Mouse (Mus musculus) intestine, embryonic 16.5 days (tissue): ENCODE measurements around the gene Rbm28. TPM values are rescaled to one million over a fixed set of nuclear protein-coding genes. Genes with fewer than 3 reads are reported as not detected.

ENCODE experiments used
- microRNA-seq: library from miRNA; unstranded; fragments of <30 nt; microRNA quantifications from one replicate; pipeline ENCODE4, GENCODE M21; 2016
- polyA plus RNA-seq: library from polyadenylated mRNA; unstranded; fragments of >200 nt; fragmentation: Nextera tagmentation; extraction: Ambion mirVana; gene quantifications from 2 replicates; pipeline ENCODE4 v1.2.1, GENCODE M21; 2015

Gene Rbm28
- polyA plus RNA-seq, 1 experiment from 2014 or later = 23.5 TPM

Small RNA genes lying within 50 kb of the gene (microRNA-seq; reads per million reads assigned to microRNA genes)
- gene Gm24303 = not detected

Other genes starting within 250 kb of the Rbm28 start
- not detected in 2 replicates for gene Lep, start 104.8 kb downstream of the Rbm28 start, polyA plus RNA-seq
- gene Prrt4, start 14.6 kb upstream of the Rbm28 start, polyA plus RNA-seq = 0.23 and 0.27 TPM in 2 replicates
- 39.7 and 40.1 TPM in 2 replicates for gene Impdh1, start 51.4 kb upstream of the Rbm28 start, polyA plus RNA-seq
- 27.0 and 27.8 TPM in 2 replicates for gene Hilpda, start 107.5 kb upstream of the Rbm28 start, polyA plus RNA-seq
- gene Fam71f2, start 114.6 kb upstream of the Rbm28 start, polyA plus RNA-seq = 0.13 and 0.29 TPM in 2 replicates
- not detected in 2 replicates for gene Fam71f1, start 154.1 kb upstream of the Rbm28 start, polyA plus RNA-seq
- gene Calu, start 183.1 kb upstream of the Rbm28 start, polyA plus RNA-seq = 276 and 282 TPM in 2 replicates
- gene Opn1sw, start 223.5 kb upstream of the Rbm28 start, polyA plus RNA-seq = 0.27 and 0.40 TPM in 2 replicates
- 5.5 and 6.5 TPM in 2 replicates for gene Ccdc136, start 231.3 kb upstream of the Rbm28 start, polyA plus RNA-seq